Mouse (Mus musculus) heart, adult 2 months (tissue): ENCODE results near the gene Sdr9c7.

ENCODE experiments used
- CTCF ChIP-seq: fragments of 200-600 bp; IDR thresholded peaks from 2 replicates; pipeline ENCODE4 v1.8.1; 2022; ENCODE audit warnings: antibody characterized with exemption, mild to moderate bottlenecking, moderate library complexity
- EP300 ChIP-seq: fragments of 200-500 bp; IDR thresholded peaks from 2 replicates; pipeline ENCODE4 v1.6.1; 2011; ENCODE audit warnings: low read depth, low read length, control low read depth; ENCODE audit not compliant: insufficient read depth
- POLR2A ChIP-seq: fragments of 200-500 bp; IDR thresholded peaks from 2 replicates; pipeline ENCODE4 v1.6.1; 2011; ENCODE audit warnings: mild to moderate bottlenecking, low read depth, low read length, control low read depth; ENCODE audit not compliant: insufficient read depth

- TF ChIP-seq POLR2A (no peak), CTCF (no peak), EP300 (no peak)
Observed at GRCm38 (mm10) chr10:127936271-127936670, 38.0 kb downstream of the Sdr9c7 start.
